Mouse (Mus musculus): ENCODE measurements at regions not wholly inside any gene's neighbourhood (a gene's known extent, or its start where the extent isn't known, plus 50 kb on each side); places are given as distances from the start of the nearest gene placed in this dataset.

- no peak for ATAC-seq (ENCODE audit: insufficient number of reproducible peaks, low FRiP score, low TSS enrichment, low read depth)
- Histone ChIP-seq H3K4me1 (no peaks in the 10 kb centered on the region), H3K36me3 (no peaks in the 10 kb centered on the region), H3K27me3 (no peaks in the 10 kb centered on the region), H3K4me2 (no peak overlapping the region), H3K9me3 (no peaks in the 10 kb centered on the region), H3K9ac (no peak overlapping the region), H3K27ac (no peak overlapping the region), H3K4me3 (no peak overlapping the region)
- WGBS = 84% methylated on average over 4 of the region's 4 CpGs
Observed at GRCm38 (mm10) chr13:107260274-107260673, 238.3 kb upstream of the Kif2a start.

GRCm38 (mm10) chr13:107247792-107248505, 226.0 kb upstream of the Kif2a start:
- no peak overlapping the region for H3K9ac ChIP-seq
- peaks cover 6% of the 10 kb centered on the region; the same call in 1 of the 2 replicates for H3K4me1 ChIP-seq
- H3K4me2 ChIP-seq = no peak overlapping the region
- H3K9me3 ChIP-seq = no peaks in the 10 kb centered on the region
- H3K27me3 ChIP-seq = no peaks in the 10 kb centered on the region
- 24% methylated on average over 9 of the region's 9 CpGs for WGBS
- no peaks in the 10 kb centered on the region for H3K36me3 ChIP-seq
- ATAC-seq (ENCODE audit: insufficient number of reproducible peaks, low FRiP score, low TSS enrichment, low read depth) = no peak
- H3K4me3 ChIP-seq = no peak overlapping the region
- H3K27ac ChIP-seq = no peak overlapping the region

GRCm38 (mm10) chr13:107246956-107247751, 225.2 kb upstream of the Kif2a start:
- Histone ChIP-seq H3K36me3 (no peaks in the 10 kb centered on the region), H3K9ac (no peak overlapping the region), H3K4me2 (peak overlapping the region; percentile 27), H3K27me3 (no peaks in the 10 kb centered on the region), H3K4me3 (no peak overlapping the region), H3K27ac (no peak overlapping the region), H3K4me1 (peaks cover 6% of the 10 kb centered on the region; the same call in 1 of the 2 replicates), H3K9me3 (no peaks in the 10 kb centered on the region)
- WGBS = 15% methylated on average over 17 of the region's 17 CpGs
- ATAC-seq (ENCODE audit: insufficient number of reproducible peaks, low FRiP score, low TSS enrichment, low read depth) = no peak

GRCm38 (mm10) chr13:107244173-107244572, 222.2 kb upstream of the Kif2a start:
- Histone ChIP-seq H3K4me2 (no peak overlapping the region), H3K4me1 (peaks cover 6% of the 10 kb centered on the region; the same call in 1 of the 2 replicates), H3K9me3 (no peaks in the 10 kb centered on the region), H3K9ac (no peak overlapping the region), H3K27ac (no peak overlapping the region), H3K4me3 (no peak overlapping the region), H3K27me3 (no peaks in the 10 kb centered on the region), H3K36me3 (no peaks in the 10 kb centered on the region)
- WGBS = 49% methylated on average over 3 of the region's 3 CpGs
- ATAC-seq (ENCODE audit: insufficient number of reproducible peaks, low FRiP score, low TSS enrichment, low read depth) = no peak

- Histone ChIP-seq H3K27me3 (no peaks in the 10 kb centered on the region), H3K9ac (no peak overlapping the region), H3K36me3 (no peaks in the 10 kb centered on the region), H3K27ac (no peak overlapping the region), H3K4me1 (no peaks in the 10 kb centered on the region), H3K4me3 (no peak overlapping the region), H3K9me3 (no peaks in the 10 kb centered on the region), H3K4me2 (no peak overlapping the region)
- no peak for ATAC-seq (ENCODE audit: insufficient number of reproducible peaks, low FRiP score, low TSS enrichment, low read depth)
- WGBS = 64% methylated on average over 4 of the region's 4 CpGs
Observed at GRCm38 (mm10) chr13:107239035-107239387, 217.1 kb upstream of the Kif2a start.

- ATAC-seq (ENCODE audit: insufficient number of reproducible peaks, low FRiP score, low TSS enrichment, low read depth) = no peak
- Histone ChIP-seq H3K36me3 (no peaks in the 10 kb centered on the region), H3K9ac (no peak overlapping the region), H3K4me3 (no peak overlapping the region), H3K27me3 (no peaks in the 10 kb centered on the region), H3K4me2 (no peak overlapping the region), H3K9me3 (no peaks in the 10 kb centered on the region), H3K4me1 (no peaks in the 10 kb centered on the region), H3K27ac (no peak overlapping the region)
- WGBS = 61% methylated on average over 9 of the region's 9 CpGs
Observed at GRCm38 (mm10) chr13:107238364-107239034, 216.6 kb upstream of the Kif2a start.

GRCm38 (mm10) chr13:107219456-107219855, 197.5 kb upstream of the Kif2a start:
- H3K9me3 ChIP-seq = no peaks in the 10 kb centered on the region
- H3K4me2 ChIP-seq = no peak overlapping the region
- H3K4me3 ChIP-seq = no peak overlapping the region
- no peaks in the 10 kb centered on the region for H3K36me3 ChIP-seq
- no peak overlapping the region for H3K27ac ChIP-seq
- H3K9ac ChIP-seq = no peak overlapping the region
- no peaks in the 10 kb centered on the region for H3K27me3 ChIP-seq
- H3K4me1 ChIP-seq = no peaks in the 10 kb centered on the region
- no peak for ATAC-seq (ENCODE audit: insufficient number of reproducible peaks, low FRiP score, low TSS enrichment, low read depth)
- 66% methylated on average over 5 of the region's 5 CpGs for WGBS

GRCm38 (mm10) chr13:107218351-107218750, 196.4 kb upstream of the Kif2a start:
- H3K4me1 ChIP-seq = no peaks in the 10 kb centered on the region
- H3K27ac ChIP-seq = no peak overlapping the region
- H3K9ac ChIP-seq = no peak overlapping the region
- no peak overlapping the region for H3K4me2 ChIP-seq
- no peak for ATAC-seq (ENCODE audit: insufficient number of reproducible peaks, low FRiP score, low TSS enrichment, low read depth)
- no peaks in the 10 kb centered on the region for H3K36me3 ChIP-seq
- no peaks in the 10 kb centered on the region for H3K9me3 ChIP-seq
- WGBS = 62% methylated on average over 8 of the region's 8 CpGs
- H3K4me3 ChIP-seq = no peak overlapping the region
- no peaks in the 10 kb centered on the region for H3K27me3 ChIP-seq

GRCm38 (mm10) chr13:107217825-107218224, 195.9 kb upstream of the Kif2a start:
- 85% methylated on average over 6 of the region's 6 CpGs for WGBS
- Histone ChIP-seq H3K36me3 (no peaks in the 10 kb centered on the region), H3K4me2 (no peak overlapping the region), H3K4me1 (no peaks in the 10 kb centered on the region), H3K4me3 (no peak overlapping the region), H3K9me3 (no peaks in the 10 kb centered on the region), H3K27me3 (no peaks in the 10 kb centered on the region), H3K9ac (no peak overlapping the region), H3K27ac (no peak overlapping the region)
- ATAC-seq (ENCODE audit: insufficient number of reproducible peaks, low FRiP score, low TSS enrichment, low read depth) = no peak

GRCm38 (mm10) chr13:107213281-107213680, 191.4 kb upstream of the Kif2a start:
- Histone ChIP-seq H3K36me3 (no peaks in the 10 kb centered on the region), H3K4me2 (no peak overlapping the region), H3K4me3 (no peak overlapping the region), H3K27me3 (no peaks in the 10 kb centered on the region), H3K27ac (no peak overlapping the region), H3K4me1 (no peaks in the 10 kb centered on the region), H3K9ac (no peak overlapping the region), H3K9me3 (no peaks in the 10 kb centered on the region)
- 41% methylated on average over 2 of the region's 2 CpGs for WGBS
- ATAC-seq (ENCODE audit: insufficient number of reproducible peaks, low FRiP score, low TSS enrichment, low read depth) = no peak

GRCm38 (mm10) chr13:107210676-107211075, 188.8 kb upstream of the Kif2a start:
- Histone ChIP-seq H3K9ac (no peak overlapping the region), H3K4me3 (no peak overlapping the region), H3K27me3 (no peaks in the 10 kb centered on the region), H3K36me3 (no peaks in the 10 kb centered on the region), H3K4me1 (peaks cover 3% of the 10 kb centered on the region; the same call in 1 of the 2 replicates), H3K9me3 (no peaks in the 10 kb centered on the region), H3K27ac (no peak overlapping the region), H3K4me2 (no peak overlapping the region)
- 81% methylated on average over 6 of the region's 6 CpGs for WGBS
- ATAC-seq (ENCODE audit: insufficient number of reproducible peaks, low FRiP score, low TSS enrichment, low read depth) = no peak

All from limb, embryonic 15.5 days (tissue).